Mouse (Mus musculus): ENCODE measurements around the gene Tcp11l1. TPM values are rescaled to one million over a fixed set of nuclear protein-coding genes. Genes with fewer than 3 reads are reported as not detected.

Gene Tcp11l1
- polyA plus RNA-seq, 1 experiment from 2014 or later, result 64.1 TPM

GRCm38 (mm10) chr2:104736241-104736640 lies 24.3 kb upstream of the Tcp11l1 start:
- no peaks in the 10 kb centered on the region for H3K9me3 ChIP-seq
- no peak for DNase-seq (ENCODE audit: low spot score)
- H3K4me3 ChIP-seq, result no peak overlapping the region
- H3K27me3 ChIP-seq (ENCODE audit: insufficient read depth, poor library complexity, severe bottlenecking), result peaks cover 18% of the 10 kb centered on the region
- 80% methylated on average over 7 of the region's 7 CpGs for WGBS
- no peaks in the 10 kb centered on the region for H3K36me3 ChIP-seq
- H3K4me1 ChIP-seq (replicated peaks), result peaks cover 4% of the 10 kb centered on the region; the same call in 1 of the 2 replicates
- H3K27ac ChIP-seq, result no peak overlapping the region

- 85% methylated on average over 7 of the region's 7 CpGs for WGBS
- Histone ChIP-seq H3K27ac (no peak overlapping the region), H3K27me3 (ENCODE audit: insufficient read depth, poor library complexity, severe bottlenecking) (no peaks in the 10 kb centered on the region), H3K9me3 (no peaks in the 10 kb centered on the region), H3K36me3 (no peaks in the 10 kb centered on the region), H3K4me1 (replicated peaks) (no peaks in the 10 kb centered on the region), H3K4me3 (no peak overlapping the region)
- no peak for DNase-seq (ENCODE audit: low spot score)
Measured at GRCm38 (mm10) chr2:104732562-104733256, 20.7 kb upstream of the Tcp11l1 start.

- Histone ChIP-seq H3K4me1 (replicated peaks) (no peaks in the 10 kb centered on the region), H3K4me3 (no peak overlapping the region), H3K27ac (no peak overlapping the region), H3K27me3 (ENCODE audit: insufficient read depth, poor library complexity, severe bottlenecking) (no peaks in the 10 kb centered on the region), H3K9me3 (no peaks in the 10 kb centered on the region), H3K36me3 (no peaks in the 10 kb centered on the region)
- WGBS, result 87% methylated on average over 9 of the region's 9 CpGs
- no peak for DNase-seq (ENCODE audit: low spot score)
Measured at GRCm38 (mm10) chr2:104732033-104732444, 20.1 kb upstream of the Tcp11l1 start.

GRCm38 (mm10) chr2:104727369-104727768 lies 15.4 kb upstream of the Tcp11l1 start:
- no peak overlapping the region for H3K27ac ChIP-seq
- H3K4me3 ChIP-seq, result no peak overlapping the region
- H3K27me3 ChIP-seq (ENCODE audit: insufficient read depth, poor library complexity, severe bottlenecking), result no peaks in the 10 kb centered on the region
- no peaks in the 10 kb centered on the region for H3K4me1 ChIP-seq (replicated peaks)
- 86% methylated on average over 1 of the region's 1 CpGs for WGBS
- H3K9me3 ChIP-seq, result no peaks in the 10 kb centered on the region
- H3K36me3 ChIP-seq, result no peaks in the 10 kb centered on the region
- DNase-seq (ENCODE audit: low spot score), result no peak

GRCm38 (mm10) chr2:104722021-104722420 lies 10.1 kb upstream of the Tcp11l1 start:
- no peaks in the 10 kb centered on the region for H3K36me3 ChIP-seq
- H3K4me3 ChIP-seq, result no peak overlapping the region
- H3K9me3 ChIP-seq, result no peaks in the 10 kb centered on the region
- DNase-seq (ENCODE audit: low spot score), result no peak
- WGBS, result 89% methylated on average over 3 of the region's 3 CpGs
- H3K27me3 ChIP-seq (ENCODE audit: insufficient read depth, poor library complexity, severe bottlenecking), result no peaks in the 10 kb centered on the region
- no peak overlapping the region for H3K27ac ChIP-seq
- no peaks in the 10 kb centered on the region for H3K4me1 ChIP-seq (replicated peaks)

GRCm38 (mm10) chr2:104717827-104718226 lies 5.9 kb upstream of the Tcp11l1 start:
- DNase-seq (ENCODE audit: low spot score), result no peak
- WGBS, result 87% methylated on average over 4 of the region's 4 CpGs
- Histone ChIP-seq H3K4me1 (replicated peaks) (peaks cover 7% of the 10 kb centered on the region), H3K27ac (no peak overlapping the region), H3K4me3 (no peak overlapping the region), H3K9me3 (no peaks in the 10 kb centered on the region), H3K36me3 (no peaks in the 10 kb centered on the region), H3K27me3 (ENCODE audit: insufficient read depth, poor library complexity, severe bottlenecking) (peaks cover 9% of the 10 kb centered on the region)

- Histone ChIP-seq H3K36me3 (no peaks in the 10 kb centered on the region), H3K27me3 (ENCODE audit: insufficient read depth, poor library complexity, severe bottlenecking) (peaks cover 9% of the 10 kb centered on the region), H3K4me3 (no peak overlapping the region), H3K4me1 (replicated peaks) (peaks cover 12% of the 10 kb centered on the region), H3K9me3 (no peaks in the 10 kb centered on the region), H3K27ac (no peak overlapping the region)
- DNase-seq (ENCODE audit: low spot score), result no peak
- 89% methylated on average over 2 of the region's 2 CpGs for WGBS
Measured at GRCm38 (mm10) chr2:104717231-104717735, 5.3 kb upstream of the Tcp11l1 start.

GRCm38 (mm10) chr2:104716279-104716678 lies 4.3 kb upstream of the Tcp11l1 start, which contains the start of gene Pin1rt1:
Gene Pin1rt1, minus strand, starts transcription at chr2:104716379.
- DNase-seq (ENCODE audit: low spot score), result no peak
- Histone ChIP-seq H3K4me3 (no peak within 1 kb of the TSS), H3K4me1 (replicated peaks) (peaks cover 22% of the 10 kb centered on the region), H3K27ac (no peak within 1 kb of the TSS), H3K27me3 (ENCODE audit: insufficient read depth, poor library complexity, severe bottlenecking) (peaks cover 9% of the 10 kb centered on the region), H3K9me3 (no peaks in the 10 kb centered on the region), H3K36me3 (no peaks in the 10 kb centered on the region)
- WGBS, result 90% methylated on average over 4 of the region's 4 CpGs

GRCm38 (mm10) chr2:104714254-104714691 lies 2.3 kb upstream of the Tcp11l1 start:
- 42% methylated on average over 15 of the region's 15 CpGs for WGBS
- Histone ChIP-seq H3K27me3 (ENCODE audit: insufficient read depth, poor library complexity, severe bottlenecking) (peaks cover 9% of the 10 kb centered on the region), H3K4me1 (replicated peaks) (peaks cover 39% of the 10 kb centered on the region), H3K4me3 (no peak overlapping the region), H3K27ac (no peak overlapping the region), H3K36me3 (no peaks in the 10 kb centered on the region), H3K9me3 (no peaks in the 10 kb centered on the region)
- DNase-seq (ENCODE audit: low spot score), result no peak

GRCm38 (mm10) chr2:104712486-104712809 lies 479 bp upstream of the Tcp11l1 start:
- H3K4me1 ChIP-seq (replicated peaks), result peaks cover 39% of the 10 kb centered on the region
- WGBS, result 3% methylated on average over 7 of the region's 7 CpGs
- H3K9me3 ChIP-seq, result no peaks in the 10 kb centered on the region
- DNase-seq (ENCODE audit: low spot score), result no peak
- peaks cover 9% of the 10 kb centered on the region for H3K27me3 ChIP-seq (ENCODE audit: insufficient read depth, poor library complexity, severe bottlenecking)
- H3K36me3 ChIP-seq, result peaks cover 12% of the 10 kb centered on the region; the same call in 1 of the 2 replicates
- peak overlapping the region; percentile 89 for H3K4me3 ChIP-seq
- peak overlapping the region; percentile 98 for H3K27ac ChIP-seq

GRCm38 (mm10) chr2:104710670-104711370 lies 1.1 kb downstream of the Tcp11l1 start:
- Histone ChIP-seq H3K4me1 (replicated peaks) (peaks cover 39% of the 10 kb centered on the region), H3K4me3 (peak overlapping the region; percentile 89), H3K36me3 (peaks cover 15% of the 10 kb centered on the region; the same call in 1 of the 2 replicates), H3K9me3 (no peaks in the 10 kb centered on the region), H3K27ac (peak overlapping the region; percentile 98), H3K27me3 (ENCODE audit: insufficient read depth, poor library complexity, severe bottlenecking) (peaks cover 9% of the 10 kb centered on the region)
- peak; percentile 27 for DNase-seq (ENCODE audit: low spot score)
- WGBS, result 22% methylated on average over 6 of the region's 6 CpGs

GRCm38 (mm10) chr2:104709786-104710337 lies 2.1 kb downstream of the Tcp11l1 start:
- peak overlapping the region; percentile 60 for H3K27ac ChIP-seq
- peaks cover 9% of the 10 kb centered on the region for H3K27me3 ChIP-seq (ENCODE audit: insufficient read depth, poor library complexity, severe bottlenecking)
- H3K4me3 ChIP-seq, result peak overlapping the region; percentile 89; the same call in 1 of the 2 replicates
- peaks cover 39% of the 10 kb centered on the region for H3K4me1 ChIP-seq (replicated peaks)
- no peaks in the 10 kb centered on the region for H3K9me3 ChIP-seq
- WGBS, result 71% methylated on average over 6 of the region's 6 CpGs
- no peak for DNase-seq (ENCODE audit: low spot score)
- peaks cover 21% of the 10 kb centered on the region for H3K36me3 ChIP-seq

- 88% methylated on average over 3 of the region's 3 CpGs for WGBS
- H3K9me3 ChIP-seq, result no peaks in the 10 kb centered on the region
- no peak overlapping the region for H3K4me3 ChIP-seq
- no peaks in the 10 kb centered on the region for H3K4me1 ChIP-seq (replicated peaks)
- H3K27ac ChIP-seq, result no peak overlapping the region
- H3K36me3 ChIP-seq, result peaks cover 31% of the 10 kb centered on the region
- no peaks in the 10 kb centered on the region for H3K27me3 ChIP-seq (ENCODE audit: insufficient read depth, poor library complexity, severe bottlenecking)
- no peak for DNase-seq (ENCODE audit: low spot score)
Measured at GRCm38 (mm10) chr2:104704355-104704754, 7.6 kb downstream of the Tcp11l1 start.

Measured in hindbrain, embryonic 10.5 days (tissue).